Mouse (Mus musculus) gastrocnemius, postnatal 10 days (tissue): Measurements from ENCODE around the gene Areg. TPM values are rescaled to one million over a fixed set of nuclear protein-coding genes. Genes with fewer than 3 reads are reported as not detected.

Experiments used
- DNase-seq: peaks from one replicate; pipeline ENCODE4 v3.0.0; 2021; ENCODE audit warnings: mixed read lengths
- total RNA-seq, 2 experiments: library from RNA; stranded (reverse); gene quantifications; 2 replicates each; pipeline ENCODE4 v1.2.3; 2021

Areg gene
- total RNA-seq, 2 experiments from 2014 or later = not detected

DNA sequence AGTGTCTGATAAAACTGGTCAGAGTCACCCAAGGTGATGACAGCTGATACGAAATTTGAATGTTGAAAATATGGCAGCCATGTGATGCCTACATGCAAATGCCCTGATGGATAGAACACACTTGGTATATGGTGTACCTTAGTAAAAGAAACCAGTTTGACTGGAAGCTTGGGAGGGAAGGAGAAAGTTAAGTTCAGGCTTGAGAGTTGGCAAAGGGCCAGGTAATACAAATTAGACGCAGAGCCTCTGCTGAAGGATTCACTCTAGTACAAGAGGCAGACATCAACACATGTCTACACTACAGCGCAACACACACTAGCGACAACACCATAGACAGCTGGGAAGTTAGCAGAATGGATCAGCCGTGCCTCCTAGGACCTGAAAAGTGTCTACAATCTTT is 27.2 kb downstream of the Areg start:
- no peak for DNase-seq

DNA sequence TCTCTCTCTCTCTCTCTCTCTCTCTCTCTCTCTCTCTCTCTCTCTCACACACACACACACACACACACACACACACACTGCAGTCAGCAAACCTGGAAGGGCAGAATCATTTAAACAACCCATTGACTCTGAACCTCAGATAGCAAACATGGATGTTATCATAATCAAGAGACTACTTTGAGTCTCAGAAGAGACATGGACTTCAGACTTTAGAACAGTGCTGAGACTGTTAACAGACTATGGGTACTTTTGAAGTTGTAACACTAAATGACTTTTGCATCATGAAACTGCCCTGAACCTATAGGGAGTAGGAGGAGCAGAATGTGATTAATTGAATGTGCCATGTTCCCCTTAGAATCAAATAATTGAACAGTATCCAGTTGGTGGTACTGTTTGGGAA is 37.0 kb downstream of the Areg start:
- DNase-seq = no peak

DNA sequence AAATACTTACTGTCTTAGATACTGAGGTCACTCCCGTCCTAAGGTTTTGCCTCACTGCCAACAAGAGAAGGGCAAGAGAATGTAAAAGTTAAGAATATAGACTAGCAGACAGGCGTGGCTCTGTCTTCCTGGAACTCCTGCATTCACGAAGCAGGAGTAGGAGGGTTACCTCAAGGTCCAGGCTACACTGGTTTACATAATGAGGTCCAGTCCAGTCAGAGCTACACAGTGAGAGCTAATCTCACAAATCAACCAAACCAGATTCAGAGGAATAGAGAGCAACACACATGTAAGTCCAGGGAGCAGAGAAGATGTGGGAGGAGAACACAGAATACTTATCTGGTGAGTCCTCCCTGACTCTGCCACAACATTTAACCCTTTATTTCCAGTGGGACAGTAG is 55.2 kb downstream of the Areg start:
- DNase-seq = no peak

Other genes starting within 250 kb of the Areg start
- gene Cxcl1, start 248.4 kb upstream of the Areg start, total RNA-seq = under 1 TPM in 1 of 2 experiments, not detected in 1; 0.35 TPM
- gene Cxcl2, start 235.7 kb upstream of the Areg start, total RNA-seq = under 1 TPM in 1 of 2 experiments, not detected in 1; 0.25 TPM
- gene Mthfd2l, start 208.5 kb upstream of the Areg start, total RNA-seq = 10 to 100 TPM; 13.5 to 17.0 TPM
- gene Epgn, start 112.1 kb upstream of the Areg start, total RNA-seq = under 1 TPM; 0.26 to 0.79 TPM
- gene Ereg, start 65.0 kb upstream of the Areg start, total RNA-seq = under 1 TPM in 1 of 2 experiments, not detected in 1; 0.07 TPM